Mouse (Mus musculus) intestine, postnatal 0 days (tissue): ENCODE measurements around the gene Trmt13. TPM values are rescaled to one million over a fixed set of nuclear protein-coding genes. Genes with fewer than 3 reads are reported as not detected.
"Not testable (repeated sequence)": the region's sequence is repeated elsewhere in the genome, so short reads cannot be mapped to it uniquely, and the experiment has no call there.

Source experiments
- ATAC-seq: fragments of 200-750 bp; cut with Nextera tagmentation; 2 replicates; pipeline ENCODE4 v1.8.0; 2017; ENCODE audit warnings: mild to moderate bottlenecking, moderate TSS enrichment, moderate library complexity
- H3K27ac ChIP-seq: fragments of 300-500 bp; sonication (generic); 2 replicates; pipeline ENCODE4 v1.5.1; 2014; ENCODE audit warnings: mild to moderate bottlenecking, low read depth, low read length, moderate library complexity
- H3K27me3 ChIP-seq: fragments of 300-500 bp; sonication (generic); replicated peaks from 2 replicates; pipeline ENCODE4 v1.6.1; 2014; ENCODE audit warnings: low read length, mixed read lengths; ENCODE audit not compliant: control insufficient read depth, insufficient read depth
- H3K36me3 ChIP-seq: fragments of 300-500 bp; sonication (generic); 2 replicates; pipeline ENCODE4 v1.6.1; 2014; ENCODE audit warnings: mild to moderate bottlenecking, moderate library complexity; ENCODE audit not compliant: control insufficient read depth, insufficient read depth
- H3K4me1 ChIP-seq: fragments of 300-500 bp; sonication (generic); replicated peaks from 2 replicates; pipeline ENCODE4 v1.6.1; 2014; ENCODE audit warnings: antibody characterized with exemption, low read length, mixed read lengths; ENCODE audit not compliant: control insufficient read depth, insufficient read depth
- H3K4me2 ChIP-seq: fragments of 300-500 bp; sonication (generic); replicated peaks from 2 replicates; pipeline ENCODE4 v1.6.1; 2014; ENCODE audit warnings: low read depth, mild to moderate bottlenecking, moderate library complexity
- H3K4me3 ChIP-seq: fragments of 300-500 bp; sonication (generic); 2 replicates; pipeline ENCODE4 v1.5.1; 2014; ENCODE audit warnings: low read depth, low read length
- H3K9ac ChIP-seq: fragments of 300-500 bp; sonication (generic); 2 replicates; pipeline ENCODE4 v1.6.1; 2014; ENCODE audit warnings: mild to moderate bottlenecking, low read depth, low read length
- H3K9me3 ChIP-seq: fragments of 300-500 bp; sonication (generic); 2 replicates; pipeline ENCODE4 v1.6.1; 2016; ENCODE audit warnings: mixed run types; ENCODE audit not compliant: control insufficient read depth
- CTCF ChIP-seq: sonication (generic); IDR thresholded peaks from 2 replicates; pipeline ENCODE4 v1.5.1; 2016; ENCODE audit warnings: low read depth, mild to moderate bottlenecking, control low read depth, antibody characterized with exemption, moderate library complexity
- WGBS: fragments of 180-500 bp; shearing (Covaris S2); extraction: QIAGEN DNeasy Blood & Tissue Kit; methylation state at CpG from one replicate; pipeline ENCODE4 v1.1.7; 2014; 5-methylcytosine and 5-hydroxymethylcytosine counted together
- polyA plus RNA-seq: library from polyadenylated mRNA; unstranded; fragments of >200 nt; fragmentation: Nextera tagmentation; extraction: Ambion mirVana; gene quantifications from 2 replicates; pipeline ENCODE4 v1.2.1, GENCODE M21; 2015

The Trmt13 gene
- polyA plus RNA-seq, 1 experiment from 2014 or later = 8.2 TPM

DNA sequence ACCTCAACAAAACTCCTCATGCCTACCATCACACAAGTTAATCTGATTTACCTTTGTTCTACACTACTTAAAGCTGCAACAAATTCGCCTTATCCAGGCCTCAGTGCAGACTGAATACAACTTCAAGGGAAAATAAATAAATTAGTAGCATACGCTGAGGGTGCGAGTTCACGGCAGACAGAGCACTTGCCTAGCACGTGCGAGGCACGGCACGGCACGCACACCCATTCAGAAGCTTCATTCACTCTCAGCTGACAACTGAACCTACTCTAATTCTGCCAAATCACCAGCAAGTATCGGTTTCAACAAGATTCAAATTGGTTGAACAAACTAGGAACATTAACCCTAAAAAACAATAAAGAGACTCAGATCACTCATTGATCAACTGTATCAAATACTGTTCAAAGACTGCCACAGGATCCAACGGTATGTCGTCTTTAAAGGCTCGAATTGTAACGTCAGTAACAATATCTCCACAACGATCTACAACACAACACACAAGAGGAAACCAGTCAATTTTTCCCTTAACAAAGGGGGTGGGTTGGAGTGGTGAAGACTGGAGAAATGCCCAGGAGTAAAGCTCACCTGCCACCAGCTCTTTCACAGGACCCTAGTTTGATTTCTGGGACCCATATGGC lies 44.7 kb upstream of the Trmt13 start:
- ATAC-seq = peak; percentile 9; the same call in 1 of the 2 replicates
- WGBS = 61% methylated on average over 15 of the region's 15 CpGs

DNA sequence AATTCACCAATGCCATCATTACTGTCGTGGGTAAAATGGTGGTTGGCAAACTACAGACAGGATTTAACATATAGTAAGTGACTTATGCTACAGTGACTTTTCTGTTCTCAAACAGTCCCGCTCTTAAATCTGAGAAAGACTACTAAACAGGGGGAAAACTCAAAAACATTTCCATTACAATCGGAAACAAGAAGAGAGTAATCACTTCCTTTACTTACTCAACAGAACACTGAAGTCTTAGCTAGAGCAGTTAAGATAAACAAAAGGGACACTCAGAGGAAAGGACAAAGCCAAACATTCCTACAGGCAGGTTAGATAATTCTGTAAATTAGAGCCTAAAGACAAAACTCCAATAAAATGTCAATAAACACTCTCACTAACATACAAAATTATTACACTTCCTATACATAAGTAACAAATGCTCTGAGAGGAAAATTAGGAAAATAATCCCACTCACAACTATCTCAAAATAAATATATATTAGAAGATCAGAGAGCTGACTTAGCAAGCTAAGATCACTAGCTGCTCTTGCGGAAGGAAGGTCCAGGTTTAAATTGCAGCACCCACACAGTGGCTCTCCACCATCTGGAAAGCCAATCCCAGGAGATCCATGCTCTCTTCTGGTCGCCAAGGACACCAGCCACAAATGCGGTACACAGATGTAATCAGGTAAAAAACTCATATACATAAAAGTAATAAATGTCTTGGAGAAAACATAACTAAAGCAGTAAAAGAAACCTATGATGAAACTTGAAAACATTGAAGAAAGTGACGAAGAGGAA lies 42.0 kb upstream of the Trmt13 start:
- WGBS = 57% methylated on average over 7 of the region's 7 CpGs
- Histone ChIP-seq H3K27ac (no peak overlapping the region), H3K4me3 (no peak overlapping the region), H3K36me3 (no peaks in the 10 kb centered on the region), H3K4me1 (peaks cover 3% of the 10 kb centered on the region; the same call in 1 of the 2 replicates), H3K9me3 (no peaks in the 10 kb centered on the region), H3K4me2 (no peak overlapping the region), H3K27me3 (no peaks in the 10 kb centered on the region), H3K9ac (no peak overlapping the region)
- ATAC-seq = no peak
- no peak for TF ChIP-seq CTCF

More for the DNA sequence above, 44.7 kb upstream of the Trmt13 start:
- H3K27ac ChIP-seq = peak overlapping the region; percentile 21
- no peaks in the 10 kb centered on the region for H3K36me3 ChIP-seq
- H3K4me2 ChIP-seq = peak overlapping the region; percentile 32
- H3K4me1 ChIP-seq = peaks cover 6% of the 10 kb centered on the region; the same call in 1 of the 2 replicates
- H3K4me3 ChIP-seq = no peak overlapping the region
- H3K9ac ChIP-seq = no peak overlapping the region
- no peak for TF ChIP-seq CTCF
- no peaks in the 10 kb centered on the region for H3K9me3 ChIP-seq
- no peaks in the 10 kb centered on the region for H3K27me3 ChIP-seq

GRCm38 (mm10) chr3:116654051-116654450 lies 39.7 kb upstream of the Trmt13 start:
- ATAC-seq, H3K27me3 ChIP-seq, H3K36me3 ChIP-seq, H3K9me3 ChIP-seq, H3K27ac ChIP-seq, H3K4me1 ChIP-seq, H3K9ac ChIP-seq, H3K4me2 ChIP-seq, H3K4me3 ChIP-seq: not testable (repeated sequence)
- WGBS = 84% methylated on average over 11 of the region's 11 CpGs

GRCm38 (mm10) chr3:116653278-116653945 lies 39.0 kb upstream of the Trmt13 start:
- no peaks in the 10 kb centered on the region for H3K27me3 ChIP-seq
- no peak for TF ChIP-seq CTCF
- WGBS = 66% methylated on average over 5 of the region's 5 CpGs

DNA sequence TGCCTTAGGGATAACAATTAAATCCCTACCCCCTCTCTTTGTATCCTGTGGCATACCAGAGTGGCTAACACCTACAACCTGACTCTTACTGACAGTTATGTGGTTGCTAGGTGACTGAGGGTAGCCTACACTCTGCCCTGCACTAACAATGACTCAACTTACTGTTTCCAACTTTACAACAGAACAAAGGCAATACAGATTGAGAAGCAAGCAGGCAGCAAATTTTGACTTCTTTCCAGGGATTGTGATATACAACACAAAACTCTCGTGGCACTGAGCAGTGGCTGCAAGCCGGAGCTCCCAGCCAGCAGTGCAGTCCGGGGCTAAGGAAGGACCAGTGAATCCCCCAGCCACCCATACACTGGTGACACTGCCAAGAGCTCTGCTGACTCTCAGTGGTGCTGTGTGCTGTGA lies 37.7 kb upstream of the Trmt13 start:
- peaks cover 13% of the 10 kb centered on the region; the same call in 1 of the 2 replicates for H3K36me3 ChIP-seq
- H3K4me3 ChIP-seq = no peak overlapping the region
- no peak for ATAC-seq
- H3K9me3 ChIP-seq = no peaks in the 10 kb centered on the region
- H3K9ac ChIP-seq = no peak overlapping the region
- no peaks in the 10 kb centered on the region for H3K27me3 ChIP-seq
- no peak overlapping the region for H3K4me2 ChIP-seq
- H3K4me1 ChIP-seq = no peaks in the 10 kb centered on the region
- WGBS = 49% methylated on average over 3 of the region's 3 CpGs
- H3K27ac ChIP-seq = no peak overlapping the region
- TF ChIP-seq CTCF = no peak

More at GRCm38 (mm10) chr3:116653278-116653945, 39.0 kb upstream of the Trmt13 start:
- ATAC-seq = no peak
- Histone ChIP-seq H3K4me3 (no peak overlapping the region), H3K4me1 (no peaks in the 10 kb centered on the region), H3K36me3 (peaks cover 7% of the 10 kb centered on the region; the same call in 1 of the 2 replicates), H3K9me3 (no peaks in the 10 kb centered on the region), H3K4me2 (no peak overlapping the region), H3K27ac (no peak overlapping the region), H3K9ac (no peak overlapping the region)

GRCm38 (mm10) chr3:116650698-116651097 lies 36.3 kb upstream of the Trmt13 start:
- no peak for TF ChIP-seq CTCF
- H3K36me3 ChIP-seq = peaks cover 25% of the 10 kb centered on the region
- no peak overlapping the region for H3K4me3 ChIP-seq
- 94% methylated on average over 9 of the region's 9 CpGs for WGBS
- no peaks in the 10 kb centered on the region for H3K4me1 ChIP-seq
- no peak overlapping the region for H3K4me2 ChIP-seq
- no peak overlapping the region for H3K27ac ChIP-seq
- no peaks in the 10 kb centered on the region for H3K27me3 ChIP-seq
- ATAC-seq = no peak
- H3K9ac ChIP-seq = no peak overlapping the region
- H3K9me3 ChIP-seq = no peaks in the 10 kb centered on the region
